Mouse (Mus musculus): ENCODE measurements around the gene Dysf. TPM values are rescaled to one million over a fixed set of nuclear protein-coding genes. Genes with fewer than 3 reads are reported as not detected.

Gene Dysf
- polyA plus RNA-seq, 2 experiments, result 1.6 to 1.9 TPM

DNA sequence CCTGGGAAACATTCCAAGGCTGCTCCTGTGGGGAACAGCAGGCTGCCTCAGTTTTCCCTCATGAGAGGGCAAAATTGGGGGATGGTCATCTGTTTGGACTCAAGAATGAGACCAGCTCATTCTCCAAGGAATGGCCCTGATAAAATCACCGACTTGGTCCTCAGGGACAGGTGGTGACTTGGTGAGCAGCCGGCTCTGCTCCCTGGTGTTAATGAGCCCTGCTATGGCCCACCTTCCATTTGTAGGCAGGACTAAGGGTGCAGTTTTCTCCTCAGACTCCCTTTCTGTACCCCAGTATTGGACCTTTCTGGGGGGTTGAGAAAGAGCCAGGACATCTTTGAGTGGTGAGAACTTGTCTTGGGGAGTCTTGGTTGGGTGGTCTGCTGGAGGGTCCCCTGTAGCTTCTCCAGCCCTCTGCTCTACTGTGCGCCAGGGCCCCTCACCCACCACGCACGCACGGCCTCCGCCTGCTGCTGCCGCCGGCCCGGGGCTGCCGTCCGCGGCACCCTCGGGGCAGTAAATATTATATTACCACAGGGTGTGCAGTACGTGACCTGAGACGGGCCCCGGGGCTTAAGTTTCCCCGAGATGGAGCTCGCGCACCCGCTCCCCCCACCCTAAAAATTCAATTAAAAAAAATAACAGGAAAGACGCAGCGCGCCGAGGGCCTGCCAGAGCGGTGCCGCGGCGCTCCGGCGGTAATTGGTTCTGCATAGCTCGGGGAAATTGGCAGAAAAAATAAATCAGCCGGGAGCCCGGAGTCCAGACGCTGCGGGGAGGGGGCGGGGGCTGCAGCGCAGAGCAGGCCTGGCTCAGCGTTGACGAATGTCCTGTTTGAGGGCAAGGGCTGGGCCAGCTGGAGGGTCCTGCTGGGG, 97.0 kb downstream of the Dysf start:
- Histone ChIP-seq H3K27ac (no peak overlapping the region), H3K36me3 (replicated peaks; ENCODE audit: control insufficient read depth, insufficient read depth, low read depth) (no peaks in the 10 kb centered on the region), H3K4me1 (replicated peaks; ENCODE audit: control insufficient read depth in 2 of 2, insufficient read depth in 2 of 2, low read length in 1 of 2) (no peaks in the 10 kb centered on the region), H3K9ac (replicated peaks) (no peak overlapping the region), H3K9me3 (ENCODE audit: control insufficient read depth, low read length) (no peaks in the 10 kb centered on the region), H3K27me3 (ENCODE audit: control insufficient read depth, insufficient read depth, low read length) (peaks cover 14% of the 10 kb centered on the region), H3K4me2 (ENCODE audit: low read depth) (no peak overlapping the region), H3K4me3 (ENCODE audit: insufficient read depth in 1 of 2, low read depth in 2 of 2, low read length in 2 of 2) (no peak overlapping the region)
- no peak for DNase-seq (ENCODE audit: low read depth in 3 of 3, low spot score in 3 of 3)
- TF ChIP-seq EP300 (IDR thresholded peaks at IDR 0.05; ENCODE audit: low read depth) (no peak), CTCF (IDR thresholded peaks at IDR 0.05; ENCODE audit: low read depth) (no peak)
- no peak for ATAC-seq (ENCODE audit: insufficient read depth)
- WGBS (ENCODE audit: insufficient replicate concordance), result 20% methylated on average over 40 of the region's 40 CpGs

DNA sequence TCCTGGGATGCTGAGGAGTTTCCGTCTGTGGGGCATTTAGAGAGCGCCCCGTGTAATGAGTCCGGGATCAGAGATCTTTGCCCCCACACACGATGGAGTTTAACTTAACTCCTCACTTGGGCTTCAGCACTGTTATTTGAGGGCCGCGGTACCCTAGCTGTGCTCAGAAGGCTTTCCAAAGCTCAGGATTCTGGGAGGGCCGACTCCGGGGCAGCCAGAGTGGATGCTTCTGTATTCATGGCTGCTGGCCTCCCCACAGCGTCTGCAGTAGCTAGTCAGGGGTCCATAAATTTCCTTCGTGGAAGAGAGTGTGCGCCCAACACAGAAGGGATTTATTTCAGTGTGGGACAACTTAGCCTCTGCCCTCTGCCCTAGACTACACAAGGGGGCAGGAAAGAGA, 97.7 kb downstream of the Dysf start:
- TF ChIP-seq CTCF (IDR thresholded peaks at IDR 0.05; ENCODE audit: low read depth), result no peak
- TF ChIP-seq EP300 (IDR thresholded peaks at IDR 0.05; ENCODE audit: low read depth), result no peak
- Histone ChIP-seq H3K9ac (replicated peaks) (no peak overlapping the region), H3K4me3 (ENCODE audit: insufficient read depth in 1 of 2, low read depth in 2 of 2, low read length in 2 of 2) (no peak overlapping the region), H3K27ac (no peak overlapping the region), H3K4me1 (replicated peaks; ENCODE audit: control insufficient read depth in 2 of 2, insufficient read depth in 2 of 2, low read length in 1 of 2) (no peaks in the 10 kb centered on the region), H3K4me2 (ENCODE audit: low read depth) (no peak overlapping the region), H3K9me3 (ENCODE audit: control insufficient read depth, low read length) (no peaks in the 10 kb centered on the region), H3K27me3 (ENCODE audit: control insufficient read depth, insufficient read depth, low read length) (peaks cover 14% of the 10 kb centered on the region), H3K36me3 (replicated peaks; ENCODE audit: control insufficient read depth, insufficient read depth, low read depth) (no peaks in the 10 kb centered on the region)
- no peak for ATAC-seq (ENCODE audit: insufficient read depth)
- WGBS (ENCODE audit: insufficient replicate concordance), result 36% methylated on average over 12 of the region's 12 CpGs
- DNase-seq (ENCODE audit: low read depth in 3 of 3, low spot score in 3 of 3), result no peak

DNA sequence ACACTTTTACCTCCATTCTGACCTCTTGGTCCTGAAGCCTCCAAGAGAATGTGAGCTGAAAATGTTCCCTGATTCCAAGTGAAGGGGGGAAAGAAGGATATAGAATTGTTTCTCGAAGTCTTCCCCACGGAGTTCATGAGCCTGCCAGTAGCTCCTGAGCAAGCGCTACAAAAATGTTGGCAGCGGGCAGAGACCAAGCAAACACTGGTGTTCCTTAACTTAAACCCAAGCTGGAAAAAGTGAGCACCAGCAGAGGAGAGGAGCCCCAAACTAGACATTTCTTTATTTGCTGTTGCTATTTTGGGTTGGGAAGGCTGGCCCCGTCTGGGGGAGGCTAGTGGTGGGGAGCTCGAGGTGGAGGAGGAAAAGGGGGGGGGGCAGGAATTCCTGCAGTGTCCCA, 102.0 kb downstream of the Dysf start:
- Histone ChIP-seq H3K36me3 (replicated peaks; ENCODE audit: control insufficient read depth, insufficient read depth, low read depth) (no peaks in the 10 kb centered on the region), H3K9me3 (ENCODE audit: control insufficient read depth, low read length) (no peaks in the 10 kb centered on the region), H3K4me2 (ENCODE audit: low read depth) (no peak overlapping the region), H3K4me1 (replicated peaks; ENCODE audit: control insufficient read depth in 2 of 2, insufficient read depth in 2 of 2, low read length in 1 of 2) (no peaks in the 10 kb centered on the region), H3K27me3 (ENCODE audit: control insufficient read depth, insufficient read depth, low read length) (peaks cover 8% of the 10 kb centered on the region), H3K9ac (replicated peaks) (no peak overlapping the region), H3K27ac (no peak overlapping the region), H3K4me3 (ENCODE audit: insufficient read depth in 1 of 2, low read depth in 2 of 2, low read length in 2 of 2) (no peak overlapping the region)
- no peak for TF ChIP-seq EP300 (IDR thresholded peaks at IDR 0.05; ENCODE audit: low read depth)
- TF ChIP-seq CTCF (IDR thresholded peaks at IDR 0.05; ENCODE audit: low read depth), result no peak
- WGBS (ENCODE audit: insufficient replicate concordance), result 53% methylated on average over 6 of the region's 6 CpGs
- DNase-seq (ENCODE audit: low read depth in 3 of 3, low spot score in 3 of 3) (no peak), ATAC-seq (ENCODE audit: insufficient read depth) (no peak)

DNA sequence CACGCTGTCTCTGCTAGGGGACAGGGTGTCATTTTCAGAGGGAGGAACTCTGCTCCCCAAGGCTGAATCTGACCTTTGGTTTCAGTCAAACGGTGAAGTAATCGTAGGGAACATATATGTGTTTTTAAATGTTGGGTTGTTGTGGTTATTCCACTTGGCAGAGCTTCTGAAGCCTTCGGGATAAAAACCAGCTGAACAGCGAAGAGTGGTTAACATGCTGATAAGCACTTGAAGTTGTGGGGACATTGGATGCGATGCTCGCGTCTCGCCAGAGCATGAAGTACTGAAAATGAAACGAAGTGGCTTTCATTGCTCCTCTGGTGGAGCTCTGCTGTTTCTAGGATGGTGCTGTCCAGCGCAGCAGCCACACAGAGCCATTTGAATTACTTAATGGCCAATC, 102.7 kb downstream of the Dysf start:
- H3K4me2 ChIP-seq (ENCODE audit: low read depth), result no peak overlapping the region
- ATAC-seq (ENCODE audit: insufficient read depth) (no peak), DNase-seq (ENCODE audit: low read depth in 3 of 3, low spot score in 3 of 3) (no peak)
- H3K4me1 ChIP-seq (replicated peaks; ENCODE audit: control insufficient read depth in 2 of 2, insufficient read depth in 2 of 2, low read length in 1 of 2), result no peaks in the 10 kb centered on the region
- WGBS (ENCODE audit: insufficient replicate concordance), result 65% methylated on average over 11 of the region's 11 CpGs
- TF ChIP-seq CTCF (IDR thresholded peaks at IDR 0.05; ENCODE audit: low read depth), result no peak
- TF ChIP-seq EP300 (IDR thresholded peaks at IDR 0.05; ENCODE audit: low read depth), result no peak
- H3K9ac ChIP-seq (replicated peaks), result no peak overlapping the region
- H3K36me3 ChIP-seq (replicated peaks; ENCODE audit: control insufficient read depth, insufficient read depth, low read depth), result no peaks in the 10 kb centered on the region
- H3K9me3 ChIP-seq (ENCODE audit: control insufficient read depth, low read length), result no peaks in the 10 kb centered on the region
- no peak overlapping the region for H3K4me3 ChIP-seq (ENCODE audit: insufficient read depth in 1 of 2, low read depth in 2 of 2, low read length in 2 of 2)
- H3K27ac ChIP-seq, result no peak overlapping the region
- peaks cover 1% of the 10 kb centered on the region for H3K27me3 ChIP-seq (ENCODE audit: control insufficient read depth, insufficient read depth, low read length)

DNA sequence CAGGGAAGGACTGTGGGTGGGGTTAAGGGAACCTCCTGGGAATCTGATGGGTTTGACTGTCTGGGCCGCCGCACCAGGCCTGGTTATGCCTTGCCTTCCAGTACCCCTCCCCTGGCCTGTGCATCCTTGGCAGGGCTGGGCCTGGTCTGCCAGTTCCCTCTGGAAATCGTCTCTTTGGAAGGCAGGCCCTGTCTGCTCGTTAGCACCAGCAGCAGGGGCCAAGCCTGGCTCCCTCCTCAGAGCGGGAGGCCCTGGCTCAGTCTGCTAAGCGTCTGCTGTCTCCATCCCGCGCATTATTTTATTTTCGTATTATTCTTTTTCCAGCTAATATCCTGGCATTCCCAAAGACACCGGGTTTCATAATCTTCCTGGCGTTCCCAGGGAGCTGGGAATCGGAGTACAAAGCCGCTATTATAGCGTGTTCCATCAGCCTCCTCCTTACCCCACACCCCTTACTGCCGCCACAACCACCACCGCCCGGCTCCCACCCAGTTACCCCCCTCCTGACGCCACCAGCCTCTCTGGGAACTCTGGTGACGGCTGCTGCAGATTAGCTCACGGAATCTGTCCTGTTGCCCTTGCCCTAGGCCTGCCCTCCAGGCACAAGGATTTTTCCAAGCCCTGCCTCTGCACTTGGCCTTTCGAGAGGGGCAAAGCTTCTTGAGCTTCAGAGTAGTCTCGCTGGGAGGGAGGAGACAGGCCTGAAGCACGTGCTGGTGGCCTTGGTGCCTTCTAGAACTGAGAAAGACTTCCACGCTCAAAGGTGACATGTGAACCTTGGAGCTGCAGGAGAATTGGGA, 111.5 kb downstream of the Dysf start:
- H3K4me3 ChIP-seq (ENCODE audit: insufficient read depth in 1 of 2, low read depth in 2 of 2, low read length in 2 of 2), result no peak overlapping the region
- ATAC-seq (ENCODE audit: insufficient read depth) (no peak), DNase-seq (ENCODE audit: low read depth in 3 of 3, low spot score in 3 of 3) (no peak)
- 56% methylated on average over 24 of the region's 24 CpGs for WGBS (ENCODE audit: insufficient replicate concordance)
- H3K4me2 ChIP-seq (ENCODE audit: low read depth), result no peak overlapping the region
- no peaks in the 10 kb centered on the region for H3K27me3 ChIP-seq (ENCODE audit: control insufficient read depth, insufficient read depth, low read length)
- TF ChIP-seq CTCF (IDR thresholded peaks at IDR 0.05; ENCODE audit: low read depth) (no peak), EP300 (IDR thresholded peaks at IDR 0.05; ENCODE audit: low read depth) (no peak)
- H3K9ac ChIP-seq (replicated peaks), result no peak overlapping the region
- no peaks in the 10 kb centered on the region for H3K36me3 ChIP-seq (replicated peaks; ENCODE audit: control insufficient read depth, insufficient read depth, low read depth)
- no peaks in the 10 kb centered on the region for H3K9me3 ChIP-seq (ENCODE audit: control insufficient read depth, low read length)
- no peaks in the 10 kb centered on the region for H3K4me1 ChIP-seq (replicated peaks; ENCODE audit: control insufficient read depth in 2 of 2, insufficient read depth in 2 of 2, low read length in 1 of 2)
- no peak overlapping the region for H3K27ac ChIP-seq

All from liver, embryonic 14.5 days (tissue).